Mouse (Mus musculus): ENCODE measurements around the gene Habp4. TPM values are rescaled to one million over a fixed set of nuclear protein-coding genes. Genes with fewer than 3 reads are reported as not detected.

Gene Habp4
- 20.2 and 85.4 TPM in 2 replicates for polyA plus RNA-seq (2012; ENCODE audit: low replicate concordance)

GRCm38 (mm10) chr13:64161548-64161915, at the start of gene Habp4:
Habp4 (plus strand) TSS chr13:64161824.

DNA sequence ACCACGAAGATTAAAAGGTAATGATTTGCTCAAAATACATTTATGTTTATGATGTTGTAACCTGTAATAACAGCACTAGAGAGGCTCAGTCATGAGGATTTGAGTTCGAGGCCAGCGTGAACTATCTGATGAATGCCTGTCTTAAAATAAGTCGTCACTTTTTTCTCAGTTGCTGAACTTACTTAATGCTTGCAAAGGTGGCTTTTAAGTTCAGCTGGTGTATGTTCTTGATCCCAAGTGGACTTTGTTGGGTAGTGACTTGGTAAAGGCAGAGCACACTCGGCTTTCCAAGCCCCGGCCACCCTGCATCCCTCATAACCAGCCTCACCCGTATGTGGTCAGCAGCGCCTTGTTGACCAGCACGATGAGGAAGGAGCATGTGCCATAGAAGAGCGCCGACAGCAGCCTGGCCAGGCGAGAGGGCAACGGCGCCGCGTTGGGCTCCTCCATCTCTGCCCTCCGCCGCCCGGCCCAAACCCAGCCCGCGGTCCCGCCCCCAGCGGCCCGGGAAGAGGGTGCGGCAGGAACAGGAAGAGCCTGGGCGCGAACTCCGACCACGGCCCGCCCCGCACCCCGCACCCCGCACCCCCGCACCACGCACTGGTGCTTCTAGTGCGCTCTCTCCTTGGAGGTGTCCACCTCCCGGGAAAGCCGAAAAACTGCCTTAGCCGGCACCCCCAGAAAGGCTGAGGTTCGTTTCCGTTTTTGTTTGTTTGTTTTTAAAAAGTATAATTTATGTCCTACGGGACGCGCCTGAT, 32.6 kb upstream of the Habp4 start, which contains the start of gene Slc35d2:
Gene Slc35d2, minus strand, starts transcription at position 511 of the 758 bp plus-strand sequence.

GRCm38 (mm10) chr13:64153083-64153682, 8.4 kb upstream of the Habp4 start, which contains the start of gene Zfp367:
Zfp367 (minus strand) TSS chr13:64153202.

Other genes with a start within 250 kb of the Habp4 start
- gene Hsd17b3, start 72.6 kb upstream of the Habp4 start, polyA plus RNA-seq (2012; ENCODE audit: low replicate concordance): not detected in 2 replicates
- 7.3 and 10.8 TPM in 2 replicates for gene Slc35d2, start 32.5 kb upstream of the Habp4 start, polyA plus RNA-seq (2012; ENCODE audit: low replicate concordance)
- gene Zfp367, start 8.6 kb upstream of the Habp4 start, polyA plus RNA-seq (2012; ENCODE audit: low replicate concordance): 9.4 and 13.5 TPM in 2 replicates
- gene Cdc14b, start 113.5 kb downstream of the Habp4 start, polyA plus RNA-seq (2012; ENCODE audit: low replicate concordance): 0.25 and 0.71 TPM in 2 replicates
- 1.2 and 1.8 TPM in 2 replicates for gene Aaed1, start 150.9 kb downstream of the Habp4 start, polyA plus RNA-seq (2012; ENCODE audit: low replicate concordance)
- 0.43 and 2.4 TPM in 2 replicates for gene Ctsl, start 209.1 kb downstream of the Habp4 start, polyA plus RNA-seq (2012; ENCODE audit: low replicate concordance)

Measured in leukemia stem cell, adult 10-12 weeks (primary cell).